Mouse (Mus musculus): ENCODE measurements around the gene Gmpr. TPM values are rescaled to one million over a fixed set of nuclear protein-coding genes. Genes with fewer than 3 reads are reported as not detected.

Gene Gmpr
- polyA plus RNA-seq, 1 experiment from 2014 or later, result 219 TPM

- no peak for ATAC-seq (replicated peaks; ENCODE audit: extremely low read depth, insufficient read depth, low FRiP score)
- Histone ChIP-seq H3K4me2 (ENCODE audit: low read depth, low read length) (no peak overlapping the region), H3K4me1 (ENCODE audit: control insufficient read depth, insufficient read depth, low read length) (peaks cover 9% of the 10 kb centered on the region), H3K27ac (ENCODE audit: low read length) (no peak overlapping the region), H3K27me3 (ENCODE audit: control insufficient read depth, insufficient read depth, low read length) (no peaks in the 10 kb centered on the region), H3K36me3 (ENCODE audit: control insufficient read depth, insufficient read depth) (no peaks in the 10 kb centered on the region), H3K9me3 (replicated peaks; ENCODE audit: control insufficient read depth, low read length) (no peaks in the 10 kb centered on the region), H3K9ac (ENCODE audit: low read length) (no peak overlapping the region), H3K4me3 (ENCODE audit: low read length) (no peak overlapping the region)
Observed at GRCm38 (mm10) chr13:45590898-45591297, 83.7 kb downstream of the Gmpr start.

- no peak for ATAC-seq (replicated peaks; ENCODE audit: extremely low read depth, insufficient read depth, low FRiP score)
- 64% methylated on average over 1 of the region's 1 CpGs for WGBS
- no peak overlapping the region for H3K27ac ChIP-seq (ENCODE audit: low read length)
Observed at GRCm38 (mm10) chr13:45593914-45594313, 86.7 kb downstream of the Gmpr start.

DNA sequence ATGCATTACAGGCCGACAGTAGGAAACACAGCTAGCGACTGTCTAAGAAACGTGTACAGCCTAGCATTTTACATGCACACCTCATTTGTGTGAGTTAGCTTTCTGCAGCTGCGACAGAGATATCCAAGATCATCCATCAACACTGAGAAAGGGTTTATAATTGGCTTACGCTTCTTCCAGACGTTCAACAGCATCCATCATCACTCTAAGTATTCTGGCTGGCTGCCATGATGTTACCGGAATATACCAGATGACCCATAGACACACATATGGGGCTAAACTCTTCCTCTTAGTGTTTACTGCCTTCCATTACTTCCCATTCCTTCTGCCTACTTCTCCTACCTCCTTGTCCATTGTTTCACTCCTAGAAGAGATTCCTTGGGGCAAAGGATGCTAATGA lies 88.2 kb downstream of the Gmpr start:
- Histone ChIP-seq H3K36me3 (ENCODE audit: control insufficient read depth, insufficient read depth) (no peaks in the 10 kb centered on the region), H3K9ac (ENCODE audit: low read length) (no peak overlapping the region), H3K27ac (ENCODE audit: low read length) (no peak overlapping the region), H3K4me1 (ENCODE audit: control insufficient read depth, insufficient read depth, low read length) (peaks cover 9% of the 10 kb centered on the region), H3K27me3 (ENCODE audit: control insufficient read depth, insufficient read depth, low read length) (no peaks in the 10 kb centered on the region), H3K4me3 (ENCODE audit: low read length) (no peak overlapping the region), H3K4me2 (ENCODE audit: low read depth, low read length) (no peak overlapping the region), H3K9me3 (replicated peaks; ENCODE audit: control insufficient read depth, low read length) (no peaks in the 10 kb centered on the region)
- WGBS, result 29% methylated on average over 7 of the region's 7 CpGs
- no peak for ATAC-seq (replicated peaks; ENCODE audit: extremely low read depth, insufficient read depth, low FRiP score)

More at GRCm38 (mm10) chr13:45593914-45594313, 86.7 kb downstream of the Gmpr start:
- Histone ChIP-seq H3K9me3 (replicated peaks; ENCODE audit: control insufficient read depth, low read length) (no peaks in the 10 kb centered on the region), H3K4me3 (ENCODE audit: low read length) (no peak overlapping the region), H3K4me1 (ENCODE audit: control insufficient read depth, insufficient read depth, low read length) (peaks cover 9% of the 10 kb centered on the region), H3K9ac (ENCODE audit: low read length) (no peak overlapping the region), H3K36me3 (ENCODE audit: control insufficient read depth, insufficient read depth) (no peaks in the 10 kb centered on the region), H3K27me3 (ENCODE audit: control insufficient read depth, insufficient read depth, low read length) (no peaks in the 10 kb centered on the region), H3K4me2 (ENCODE audit: low read depth, low read length) (no peak overlapping the region)

DNA sequence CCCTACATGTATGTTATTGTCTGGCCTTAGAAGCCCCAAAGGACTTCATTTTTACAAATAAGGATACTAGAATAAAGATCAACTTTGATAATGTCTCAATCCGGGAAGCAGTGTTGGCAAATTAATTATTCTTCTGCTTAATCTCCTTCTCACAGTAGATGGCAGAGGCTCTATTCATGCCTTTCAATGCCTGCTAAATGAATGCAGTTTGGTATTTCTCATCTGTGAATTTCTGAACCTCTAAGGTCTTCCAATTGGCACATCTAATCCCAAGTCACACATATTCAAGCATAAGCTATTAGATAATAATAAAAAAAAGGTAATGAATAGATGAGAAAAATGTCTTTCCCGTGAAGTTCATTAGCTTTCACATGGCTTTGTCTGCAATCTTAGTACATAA lies 92.6 kb downstream of the Gmpr start:
- no peak overlapping the region for H3K4me2 ChIP-seq (ENCODE audit: low read depth, low read length)
- no peaks in the 10 kb centered on the region for H3K27me3 ChIP-seq (ENCODE audit: control insufficient read depth, insufficient read depth, low read length)
- no peaks in the 10 kb centered on the region for H3K9me3 ChIP-seq (replicated peaks; ENCODE audit: control insufficient read depth, low read length)
- H3K36me3 ChIP-seq (ENCODE audit: control insufficient read depth, insufficient read depth), result no peaks in the 10 kb centered on the region
- WGBS, result 84% methylated on average over 2 of the region's 2 CpGs
- peaks cover 9% of the 10 kb centered on the region for H3K4me1 ChIP-seq (ENCODE audit: control insufficient read depth, insufficient read depth, low read length)
- no peak overlapping the region for H3K27ac ChIP-seq (ENCODE audit: low read length)
- no peak overlapping the region for H3K9ac ChIP-seq (ENCODE audit: low read length)
- ATAC-seq (replicated peaks; ENCODE audit: extremely low read depth, insufficient read depth, low FRiP score), result no peak
- H3K4me3 ChIP-seq (ENCODE audit: low read length), result no peak overlapping the region

- no peak overlapping the region for H3K4me3 ChIP-seq (ENCODE audit: low read length)
- peaks cover 3% of the 10 kb centered on the region for H3K4me1 ChIP-seq (ENCODE audit: control insufficient read depth, insufficient read depth, low read length)
- H3K4me2 ChIP-seq (ENCODE audit: low read depth, low read length), result no peak overlapping the region
- no peaks in the 10 kb centered on the region for H3K9me3 ChIP-seq (replicated peaks; ENCODE audit: control insufficient read depth, low read length)
- WGBS, result 53% methylated on average over 6 of the region's 6 CpGs
- H3K9ac ChIP-seq (ENCODE audit: low read length), result no peak overlapping the region
- no peaks in the 10 kb centered on the region for H3K27me3 ChIP-seq (ENCODE audit: control insufficient read depth, insufficient read depth, low read length)
- H3K36me3 ChIP-seq (ENCODE audit: control insufficient read depth, insufficient read depth), result no peaks in the 10 kb centered on the region
- no peak overlapping the region for H3K27ac ChIP-seq (ENCODE audit: low read length)
- no peak for ATAC-seq (replicated peaks; ENCODE audit: extremely low read depth, insufficient read depth, low FRiP score)
Observed at GRCm38 (mm10) chr13:45600443-45600842, 93.2 kb downstream of the Gmpr start.

Other genes with a start within 250 kb of the Gmpr start
- gene Mylip, start 117.7 kb upstream of the Gmpr start, polyA plus RNA-seq (2015; fragmentation: Nextera tagmentation; extraction: Ambion mirVana), result 10.1 and 13.2 TPM in 2 replicates